Mouse (Mus musculus) liver, adult (tissue): Measurements from ENCODE around the gene Bik.

Source experiments
- GATA4 ChIP-seq: IDR thresholded peaks from 2 replicates; pipeline ENCODE4 v1.6.1; 2014; ENCODE audit warnings: mild to moderate bottlenecking, low read length; ENCODE audit not compliant: insufficient replicate concordance

Gene Bik

GRCm38 (mm10) chr15:83562626-83563270 is 36.1 kb downstream of the Bik start:
- TF ChIP-seq GATA4, result no peak

GRCm38 (mm10) chr15:83563327-83563856 is 36.7 kb downstream of the Bik start, which contains the start of the genes Tspo and Mcat:
Tspo (plus strand) TSS chr15:83563592.
Mcat (minus strand) TSS chr15:83563787.
- TF ChIP-seq GATA4, result no peak; the same call in 1 of the 2 replicates

- TF ChIP-seq GATA4, result no peak
These were observed 37.4 kb downstream of the Bik start for GRCm38 (mm10) chr15:83563857-83564651.

DNA sequence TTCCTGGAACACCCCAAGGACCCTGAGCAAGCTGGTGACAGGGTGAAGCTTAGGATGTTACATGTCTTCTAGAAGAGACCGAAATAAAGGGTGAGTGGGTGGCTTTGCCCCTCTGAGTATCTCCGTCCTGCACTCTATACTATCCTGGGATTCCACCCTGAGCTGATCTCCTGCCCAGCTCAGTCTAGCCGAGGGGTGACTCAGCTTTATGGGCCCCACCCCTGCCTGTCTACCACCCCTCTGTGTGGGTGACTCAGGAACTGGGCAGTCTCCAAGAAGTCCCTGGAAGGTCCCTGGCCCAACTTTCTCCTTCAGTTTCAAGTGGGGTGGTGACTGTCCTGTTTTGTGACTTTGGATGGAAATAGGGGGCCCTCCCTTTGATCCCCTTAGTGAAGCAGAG is 38.8 kb downstream of the Bik start:
- TF ChIP-seq GATA4, result no peak

DNA sequence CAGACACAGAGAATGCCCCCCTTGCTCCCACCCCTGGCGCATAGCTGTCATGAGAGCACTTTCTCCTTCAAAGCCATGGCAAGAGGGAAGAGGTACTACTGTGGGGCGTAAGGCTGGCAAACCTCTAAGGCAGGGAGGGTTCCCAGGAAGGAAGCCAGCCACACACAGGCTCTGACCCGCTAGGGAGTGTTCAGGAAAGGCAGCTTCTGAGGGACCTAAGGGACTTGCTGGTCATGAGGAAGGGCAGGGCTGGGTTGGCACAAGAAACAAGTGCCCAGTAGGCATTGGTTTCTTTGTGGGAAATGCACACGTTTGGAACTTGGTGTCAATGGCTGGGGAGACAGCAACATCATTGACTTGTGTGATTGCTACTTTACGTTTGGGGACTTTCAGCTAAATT is 39.3 kb downstream of the Bik start:
- TF ChIP-seq GATA4, result no peak

GRCm38 (mm10) chr15:83567728-83568127 is 41.1 kb downstream of the Bik start:
- no peak for TF ChIP-seq GATA4

DNA sequence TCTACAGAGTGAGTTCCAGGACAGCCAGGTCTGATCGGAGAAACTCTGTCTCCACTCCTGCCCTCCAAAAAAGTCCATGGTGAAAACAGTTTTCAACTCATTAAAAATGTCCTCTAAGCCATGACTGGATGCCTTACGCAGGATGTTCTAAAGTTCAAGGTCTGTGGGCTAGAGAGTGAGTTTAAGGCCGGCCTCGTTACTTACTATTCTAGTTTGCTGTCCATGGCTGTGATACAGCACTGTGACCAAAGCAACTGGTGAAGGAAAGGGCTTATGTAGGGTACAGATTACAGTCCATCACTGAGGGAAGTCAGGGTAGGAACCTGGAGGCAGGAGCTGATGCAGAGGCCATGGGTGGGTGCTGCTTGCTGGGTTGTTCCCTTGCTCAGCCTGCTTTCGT is 41.9 kb downstream of the Bik start:
- no peak for TF ChIP-seq GATA4

DNA sequence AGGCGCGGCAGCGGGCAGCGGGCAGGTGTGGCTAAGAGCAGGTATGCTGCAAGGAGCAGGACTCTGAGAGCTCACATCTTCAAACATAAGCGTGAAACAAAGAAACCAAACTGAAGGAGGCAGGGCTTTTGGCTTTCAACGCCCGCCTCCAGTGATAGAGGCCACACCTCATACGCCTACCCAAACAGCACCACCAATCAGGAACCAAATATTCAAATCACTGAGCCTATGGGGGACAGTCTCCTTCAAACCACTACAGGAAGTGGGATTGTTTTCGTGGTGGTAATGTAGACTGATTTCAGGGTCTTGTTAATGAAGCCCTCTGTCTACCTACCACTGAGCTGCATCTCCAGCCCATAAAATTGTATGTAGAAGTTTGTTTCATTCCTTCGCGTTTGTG is 43.0 kb downstream of the Bik start:
- no peak for TF ChIP-seq GATA4

- TF ChIP-seq GATA4, result no peak
These were observed 44.0 kb downstream of the Bik start for GRCm38 (mm10) chr15:83570641-83571040.

- no peak for TF ChIP-seq GATA4
These were observed 45.0 kb downstream of the Bik start for GRCm38 (mm10) chr15:83571636-83572035.

DNA sequence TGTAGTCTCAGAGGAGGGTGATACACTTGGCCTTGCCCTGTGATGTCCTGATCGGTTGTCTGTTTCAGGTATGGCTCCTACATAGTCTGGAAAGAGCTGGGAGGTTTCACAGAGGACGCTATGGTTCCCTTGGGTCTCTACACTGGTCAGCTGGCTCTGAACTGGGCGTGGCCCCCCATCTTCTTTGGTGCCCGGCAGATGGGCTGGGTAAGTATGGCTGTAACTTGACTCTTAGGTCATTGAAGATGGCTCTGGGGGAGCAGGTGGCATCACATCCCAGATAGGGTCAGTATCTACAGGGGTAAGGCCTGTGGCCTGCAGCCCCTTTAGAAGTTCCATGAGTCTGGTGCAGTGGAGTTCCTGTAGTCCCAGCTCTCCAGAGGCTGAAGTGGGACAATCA is 45.5 kb downstream of the Bik start:
- TF ChIP-seq GATA4, result no peak

DNA sequence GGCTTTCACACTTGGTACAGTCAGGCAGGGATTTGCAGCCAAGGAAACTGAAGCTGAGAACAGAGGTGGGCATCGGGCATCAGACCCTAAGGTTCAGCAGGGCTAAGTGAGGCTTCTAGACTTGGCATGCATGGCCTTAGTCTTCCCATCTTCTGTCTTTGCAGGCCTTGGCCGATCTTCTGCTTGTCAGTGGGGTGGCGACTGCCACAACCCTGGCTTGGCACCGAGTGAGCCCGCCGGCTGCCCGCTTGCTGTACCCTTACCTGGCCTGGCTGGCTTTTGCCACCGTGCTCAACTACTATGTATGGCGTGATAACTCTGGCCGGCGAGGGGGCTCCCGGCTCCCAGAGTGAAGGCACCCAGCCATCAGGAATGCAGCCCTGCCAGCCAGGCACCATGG is 46.9 kb downstream of the Bik start:
- TF ChIP-seq GATA4, result no peak

GRCm38 (mm10) chr15:83574731-83575351 is 48.2 kb downstream of the Bik start:
- no peak for TF ChIP-seq GATA4

GRCm38 (mm10) chr15:83575543-83575942 is 48.9 kb downstream of the Bik start:
- no peak for TF ChIP-seq GATA4

DNA sequence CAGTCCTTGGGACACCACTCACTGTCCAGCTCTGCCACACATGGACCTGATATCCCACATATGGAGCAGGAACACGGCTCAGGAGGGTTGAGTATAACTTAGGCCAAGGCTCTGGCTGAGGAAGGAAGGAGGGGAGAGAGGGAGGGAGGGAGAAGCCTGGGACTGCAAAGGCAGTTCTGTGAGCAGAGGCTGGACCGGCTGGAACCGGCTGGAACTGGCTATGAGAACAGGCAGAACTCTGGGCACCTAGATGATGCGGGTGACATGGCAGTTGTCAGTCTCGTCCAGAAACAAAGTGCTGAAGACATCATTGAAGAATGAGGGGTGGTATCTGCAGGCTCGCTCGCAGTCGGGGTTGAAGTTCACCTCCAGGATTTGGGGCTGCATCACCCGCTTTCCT is 50.0 kb downstream of the Bik start:
- TF ChIP-seq GATA4, result no peak

GRCm38 (mm10) chr15:83582931-83583330 is 56.3 kb downstream of the Bik start:
- TF ChIP-seq GATA4, result no peak
